Mouse (Mus musculus) ovary, adult 18-20 months (tissue): Measurements from ENCODE around the gene Emsy.

Experiments used
- DNase-seq: peaks from one replicate; pipeline ENCODE4 v3.0.0; 2022; ENCODE audit warnings: low spot score, mixed read lengths

The Emsy gene

GRCm38 (mm10) chr7:98667956-98668746, 11.6 kb upstream of the Emsy start:
- no peak for DNase-seq

GRCm38 (mm10) chr7:98665726-98666125, 9.1 kb upstream of the Emsy start:
- DNase-seq: no peak

GRCm38 (mm10) chr7:98665166-98665565, 8.6 kb upstream of the Emsy start:
- no peak for DNase-seq

- peak; percentile 63 for DNase-seq
Measured at GRCm38 (mm10) chr7:98655681-98656530, 677 bp downstream of the Emsy start.

GRCm38 (mm10) chr7:98651651-98652050, 4.9 kb downstream of the Emsy start:
- no peak for DNase-seq

- no peak for DNase-seq
Measured at GRCm38 (mm10) chr7:98644238-98644637, 12.3 kb downstream of the Emsy start.

- DNase-seq: no peak
Measured at GRCm38 (mm10) chr7:98636607-98637006, 20.0 kb downstream of the Emsy start.

GRCm38 (mm10) chr7:98633032-98633431, 23.6 kb downstream of the Emsy start:
- DNase-seq: no peak

GRCm38 (mm10) chr7:98629947-98630346, 26.6 kb downstream of the Emsy start:
- DNase-seq: no peak

- DNase-seq: no peak
Measured at GRCm38 (mm10) chr7:98617739-98618138, 38.8 kb downstream of the Emsy start.

- no peak for DNase-seq
Measured at GRCm38 (mm10) chr7:98612936-98613335, 43.6 kb downstream of the Emsy start.

- DNase-seq: no peak
Measured at GRCm38 (mm10) chr7:98608520-98608919, 48.1 kb downstream of the Emsy start.

GRCm38 (mm10) chr7:98607158-98607557, 49.4 kb downstream of the Emsy start:
- DNase-seq: no peak

GRCm38 (mm10) chr7:98601715-98602114, 54.9 kb downstream of the Emsy start:
- DNase-seq: no peak

GRCm38 (mm10) chr7:98597402-98597801, 59.2 kb downstream of the Emsy start:
- DNase-seq: no peak

- DNase-seq: no peak
Measured at GRCm38 (mm10) chr7:98594731-98595130, 61.9 kb downstream of the Emsy start.

GRCm38 (mm10) chr7:98593276-98593675, 63.3 kb downstream of the Emsy start:
- DNase-seq: no peak

- DNase-seq: no peak
Measured at GRCm38 (mm10) chr7:98589028-98589427, 67.6 kb downstream of the Emsy start.

GRCm38 (mm10) chr7:98586313-98586712, 70.3 kb downstream of the Emsy start:
- no peak for DNase-seq

GRCm38 (mm10) chr7:98584555-98584954, 72.0 kb downstream of the Emsy start:
- no peak for DNase-seq

- no peak for DNase-seq
Measured at GRCm38 (mm10) chr7:98581266-98581665, 75.3 kb downstream of the Emsy start.

- no peak for DNase-seq
Measured at GRCm38 (mm10) chr7:98580441-98580840, 76.1 kb downstream of the Emsy start.

GRCm38 (mm10) chr7:98579731-98580130, 76.9 kb downstream of the Emsy start:
- no peak for DNase-seq
